Mouse (Mus musculus) naive thymus-derived CD4-positive, alpha-beta T cell, adult 2 months (primary cell): Measurements from ENCODE around the gene Bik.

Experiments
- DNase-seq: peaks from one replicate; pipeline ENCODE4 v3.0.0-alpha.2; 2011; ENCODE audit warnings: low read depth

The Bik gene

DNA sequence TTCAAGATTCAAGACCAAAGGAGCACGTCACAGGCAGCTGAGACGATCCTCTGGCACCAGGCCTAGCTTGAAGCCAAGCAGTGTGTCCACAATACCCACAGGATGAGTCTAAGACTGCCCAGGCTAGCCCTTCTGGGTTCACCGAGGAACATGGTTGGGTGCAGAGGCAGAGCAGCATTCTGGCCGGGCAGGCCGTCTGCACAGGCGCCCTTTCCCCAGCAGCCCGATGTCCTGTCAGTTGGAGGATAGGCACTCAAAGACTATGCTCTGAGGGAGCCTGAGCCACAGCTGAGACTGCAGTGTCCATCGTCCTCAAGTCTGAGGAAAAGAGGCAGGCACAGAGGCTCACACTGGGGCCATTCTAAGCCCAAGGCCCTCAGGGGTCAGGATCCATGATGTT, 20.5 kb downstream of the Bik start:
- no peak for DNase-seq

DNA sequence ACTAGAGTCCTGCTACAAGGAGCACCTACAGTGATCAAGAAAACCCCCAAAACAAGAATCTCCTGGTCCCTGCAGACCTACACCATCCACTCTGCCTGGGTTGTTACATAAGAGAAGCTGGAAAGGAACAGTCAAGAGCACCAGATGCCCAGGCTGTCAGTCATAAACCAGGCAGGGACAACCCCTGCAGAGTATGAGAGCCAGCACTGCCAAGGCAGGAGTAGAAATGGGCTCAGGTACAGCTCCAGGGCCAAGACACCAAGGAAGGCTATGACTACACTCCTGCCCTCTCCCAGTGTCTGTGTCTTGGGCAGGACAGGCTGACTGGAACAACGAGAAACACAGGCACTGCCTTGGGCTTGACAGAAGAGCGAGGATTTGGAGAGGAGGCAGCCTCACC, 23.5 kb downstream of the Bik start:
- no peak for DNase-seq

DNA sequence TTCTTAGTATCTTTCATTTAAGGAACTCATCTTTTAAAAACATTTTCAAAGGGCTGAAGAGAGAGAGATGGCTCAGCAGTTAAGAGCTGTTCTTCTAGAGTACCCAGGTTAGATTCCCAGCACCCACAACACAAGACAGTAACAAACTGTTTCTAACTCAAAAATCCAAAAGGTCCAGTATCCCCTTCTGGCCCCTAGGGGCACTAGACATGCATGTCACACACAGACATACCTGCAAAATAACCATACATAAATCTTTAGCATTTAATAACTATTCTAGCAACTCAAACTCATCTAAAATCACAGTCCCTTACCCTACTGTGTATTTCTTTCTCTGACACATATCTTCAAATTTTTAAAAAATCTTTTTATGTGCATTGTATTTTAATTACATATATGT, 27.2 kb downstream of the Bik start:
- DNase-seq = peak; percentile 51

DNA sequence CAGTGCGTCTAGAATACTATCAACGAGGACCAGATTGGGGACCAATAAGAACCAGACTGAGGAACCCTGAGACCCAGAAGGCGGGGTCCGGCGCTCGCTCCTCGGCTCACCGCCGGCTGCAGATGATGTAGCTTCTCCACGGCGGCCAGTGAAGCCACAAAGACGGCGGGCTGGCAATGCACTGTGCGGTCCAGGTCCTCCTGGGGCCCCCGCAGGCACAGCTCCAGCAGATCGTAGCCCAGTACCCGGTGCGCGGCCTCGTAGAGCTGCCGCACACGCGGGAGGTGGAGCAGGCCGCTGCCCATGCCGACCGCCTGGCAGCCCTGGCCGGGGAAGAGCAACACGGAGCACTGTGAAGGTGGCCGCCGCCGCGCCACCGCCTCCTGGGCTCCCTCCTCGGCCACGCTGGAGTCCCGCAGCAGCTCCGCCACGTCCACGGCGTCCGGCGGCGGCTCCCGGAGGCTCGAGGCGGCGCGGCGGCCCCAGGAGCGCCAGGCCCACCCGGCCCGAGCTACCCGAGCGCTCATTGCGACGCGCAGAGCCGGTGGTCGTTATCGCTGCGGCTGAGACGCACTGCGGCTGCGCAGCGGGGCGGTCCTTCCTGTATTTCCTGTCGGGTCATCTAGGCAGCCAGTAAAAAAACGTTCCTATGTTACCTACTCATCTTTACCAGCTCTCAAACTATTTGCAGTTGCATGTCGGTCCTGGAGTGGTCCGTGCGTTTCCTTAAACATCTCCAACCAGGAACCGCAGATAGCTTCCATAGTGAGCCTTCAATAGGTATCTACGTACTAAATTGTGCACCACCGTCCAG, 28.7 kb downstream of the Bik start:
- peak; percentile 91 for DNase-seq

DNA sequence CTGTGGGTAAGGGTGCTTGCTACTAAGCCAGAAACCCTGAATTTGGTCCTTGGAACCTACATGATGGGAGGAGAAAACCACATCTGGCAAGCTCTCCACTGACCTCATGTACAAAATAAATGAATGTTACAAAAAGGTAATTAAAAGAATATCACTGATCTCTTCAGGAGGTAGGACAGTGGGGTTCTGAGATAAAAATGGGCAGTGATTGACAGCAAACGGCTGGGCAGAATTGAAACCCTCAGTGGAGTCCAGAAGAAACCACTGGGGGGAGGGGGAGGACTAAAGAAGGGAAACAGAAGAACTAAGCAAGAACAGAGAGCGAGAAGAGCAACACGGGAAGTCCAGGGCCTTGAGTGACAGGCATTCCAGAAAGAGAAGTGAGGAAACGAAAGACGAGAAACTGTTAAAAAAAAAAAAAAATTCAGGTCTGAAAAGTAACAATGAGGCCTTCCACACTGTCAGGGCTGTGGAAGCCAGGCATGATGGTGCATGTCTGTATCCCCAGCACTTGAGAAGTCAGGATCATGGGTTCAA, 34.3 kb downstream of the Bik start:
- no peak for DNase-seq

DNA sequence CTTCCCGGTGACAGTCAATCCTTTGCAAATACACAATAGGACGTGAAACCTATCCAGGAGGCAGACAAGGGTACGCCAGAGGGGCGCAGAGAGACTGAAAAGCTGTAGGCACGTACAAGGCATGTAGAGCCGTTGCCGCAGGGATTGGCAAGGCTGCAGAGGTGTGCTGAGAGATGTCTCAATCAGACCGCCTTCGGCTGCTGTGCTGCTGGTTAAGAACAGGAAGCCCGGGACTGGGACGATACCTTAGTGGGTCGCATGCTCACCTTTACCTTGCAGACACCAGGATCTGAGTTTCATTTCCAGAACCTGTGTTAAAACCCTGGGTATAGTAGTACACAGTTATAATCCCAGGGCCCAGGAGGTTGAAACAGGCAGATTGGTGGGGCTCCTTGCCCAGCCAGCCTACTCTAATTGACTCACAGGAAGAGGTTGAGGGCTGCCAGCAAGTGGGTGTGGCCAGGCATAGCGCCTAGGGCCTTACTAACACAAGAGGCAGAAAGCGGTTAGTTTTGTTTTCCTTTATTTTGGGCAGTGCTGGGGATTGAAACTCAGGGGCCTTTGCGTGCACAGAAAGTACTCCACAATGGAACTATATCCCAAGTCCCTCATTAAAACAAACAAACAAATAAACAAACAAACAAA, 36.1 kb downstream of the Bik start:
- DNase-seq = peak; percentile 89

DNA sequence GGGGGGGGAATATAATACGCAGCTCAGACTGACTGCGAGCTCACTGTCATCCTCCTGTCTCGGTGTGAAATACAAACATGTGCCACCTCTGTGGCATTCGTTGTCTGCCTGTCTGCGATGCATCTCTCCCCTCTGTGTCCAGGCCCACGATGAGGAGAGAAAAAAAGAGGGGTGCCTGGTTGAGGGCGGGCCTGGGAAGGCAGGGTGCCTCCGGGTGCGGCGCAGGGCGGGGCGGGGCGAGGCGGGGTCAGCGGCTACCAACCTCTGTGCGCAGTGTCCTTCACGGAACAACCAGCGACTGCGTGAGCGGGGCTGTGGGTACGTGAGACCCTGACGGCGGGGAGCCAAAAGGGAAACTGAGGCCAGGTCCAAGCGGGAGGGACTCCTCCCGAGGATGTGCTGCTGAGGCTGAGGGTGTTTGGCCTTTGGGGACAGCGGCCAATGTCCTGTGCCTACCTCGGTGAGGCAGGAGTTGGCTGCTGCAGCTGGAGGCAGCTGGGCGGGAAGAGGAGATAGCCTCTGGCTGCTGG, 36.7 kb downstream of the Bik start, which contains the start of the genes Tspo and Mcat:
Gene Tspo (plus strand): TSS at position 266 of the 530 bp plus-strand sequence.
Gene Mcat (minus strand): TSS at position 461 of the 530 bp plus-strand sequence.
- DNase-seq = peak; percentile 77

DNA sequence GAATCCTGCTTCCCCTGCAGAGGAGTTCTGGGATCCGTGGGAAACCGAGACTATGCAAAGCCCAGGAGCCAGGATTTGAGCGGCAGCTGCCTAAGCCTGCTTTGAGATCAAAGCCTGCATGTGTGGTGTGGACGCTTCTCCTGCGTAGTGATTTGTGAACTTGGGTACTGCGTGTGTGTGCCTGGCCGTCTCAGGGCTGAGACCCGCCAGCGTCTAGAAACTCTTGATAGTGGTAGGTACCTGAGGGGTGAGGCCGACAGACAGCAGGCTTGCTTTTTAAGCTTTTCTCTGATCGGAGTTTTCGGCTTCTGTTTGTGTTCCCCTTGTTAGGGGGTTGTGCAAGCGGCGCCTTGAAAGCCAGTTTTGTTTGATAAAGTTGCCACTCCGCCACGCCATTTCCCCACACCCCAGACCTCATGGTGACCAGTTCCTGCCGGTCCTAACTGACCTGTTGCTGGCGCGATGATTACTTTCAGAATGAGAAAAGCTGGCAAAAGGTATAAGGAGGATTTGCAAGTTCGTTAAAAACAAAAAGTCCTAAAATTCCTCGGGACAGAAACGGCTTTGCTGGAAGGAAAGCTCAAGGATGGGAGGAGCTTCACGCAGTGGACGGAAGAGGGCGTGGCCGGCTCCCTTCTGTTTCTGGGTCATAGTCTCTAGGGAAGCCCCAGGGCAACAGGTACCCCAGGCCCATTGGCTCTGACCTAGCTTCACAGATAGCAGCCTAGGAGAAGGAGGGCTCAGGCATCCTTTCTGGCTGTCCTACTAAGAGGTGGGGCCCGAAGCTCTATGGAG, 37.4 kb downstream of the Bik start:
- peak; percentile 61 for DNase-seq

DNA sequence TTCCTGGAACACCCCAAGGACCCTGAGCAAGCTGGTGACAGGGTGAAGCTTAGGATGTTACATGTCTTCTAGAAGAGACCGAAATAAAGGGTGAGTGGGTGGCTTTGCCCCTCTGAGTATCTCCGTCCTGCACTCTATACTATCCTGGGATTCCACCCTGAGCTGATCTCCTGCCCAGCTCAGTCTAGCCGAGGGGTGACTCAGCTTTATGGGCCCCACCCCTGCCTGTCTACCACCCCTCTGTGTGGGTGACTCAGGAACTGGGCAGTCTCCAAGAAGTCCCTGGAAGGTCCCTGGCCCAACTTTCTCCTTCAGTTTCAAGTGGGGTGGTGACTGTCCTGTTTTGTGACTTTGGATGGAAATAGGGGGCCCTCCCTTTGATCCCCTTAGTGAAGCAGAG, 38.8 kb downstream of the Bik start:
- DNase-seq = no peak

DNA sequence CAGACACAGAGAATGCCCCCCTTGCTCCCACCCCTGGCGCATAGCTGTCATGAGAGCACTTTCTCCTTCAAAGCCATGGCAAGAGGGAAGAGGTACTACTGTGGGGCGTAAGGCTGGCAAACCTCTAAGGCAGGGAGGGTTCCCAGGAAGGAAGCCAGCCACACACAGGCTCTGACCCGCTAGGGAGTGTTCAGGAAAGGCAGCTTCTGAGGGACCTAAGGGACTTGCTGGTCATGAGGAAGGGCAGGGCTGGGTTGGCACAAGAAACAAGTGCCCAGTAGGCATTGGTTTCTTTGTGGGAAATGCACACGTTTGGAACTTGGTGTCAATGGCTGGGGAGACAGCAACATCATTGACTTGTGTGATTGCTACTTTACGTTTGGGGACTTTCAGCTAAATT, 39.3 kb downstream of the Bik start:
- no peak for DNase-seq

DNA sequence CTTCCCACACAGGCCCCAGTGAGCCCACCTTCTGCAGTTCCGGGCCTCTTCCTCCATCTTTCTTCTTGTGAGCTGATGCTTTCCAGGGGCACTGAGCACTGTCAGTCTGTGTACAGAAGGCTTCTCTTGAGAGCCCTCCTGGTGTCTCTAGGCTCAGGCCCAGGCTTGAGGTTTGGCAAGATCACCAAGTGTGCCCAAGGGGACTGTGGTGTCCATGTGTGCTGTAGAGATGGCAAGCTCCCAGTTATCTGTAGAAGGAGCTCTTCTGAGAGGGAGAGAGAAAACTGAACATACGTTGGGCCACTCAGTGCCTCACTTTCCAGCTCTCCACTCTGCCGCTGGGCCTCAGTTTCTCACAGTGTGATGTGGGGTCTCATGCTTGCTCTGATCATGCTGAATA, 41.1 kb downstream of the Bik start:
- DNase-seq = no peak

DNA sequence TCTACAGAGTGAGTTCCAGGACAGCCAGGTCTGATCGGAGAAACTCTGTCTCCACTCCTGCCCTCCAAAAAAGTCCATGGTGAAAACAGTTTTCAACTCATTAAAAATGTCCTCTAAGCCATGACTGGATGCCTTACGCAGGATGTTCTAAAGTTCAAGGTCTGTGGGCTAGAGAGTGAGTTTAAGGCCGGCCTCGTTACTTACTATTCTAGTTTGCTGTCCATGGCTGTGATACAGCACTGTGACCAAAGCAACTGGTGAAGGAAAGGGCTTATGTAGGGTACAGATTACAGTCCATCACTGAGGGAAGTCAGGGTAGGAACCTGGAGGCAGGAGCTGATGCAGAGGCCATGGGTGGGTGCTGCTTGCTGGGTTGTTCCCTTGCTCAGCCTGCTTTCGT, 41.9 kb downstream of the Bik start:
- no peak for DNase-seq

DNA sequence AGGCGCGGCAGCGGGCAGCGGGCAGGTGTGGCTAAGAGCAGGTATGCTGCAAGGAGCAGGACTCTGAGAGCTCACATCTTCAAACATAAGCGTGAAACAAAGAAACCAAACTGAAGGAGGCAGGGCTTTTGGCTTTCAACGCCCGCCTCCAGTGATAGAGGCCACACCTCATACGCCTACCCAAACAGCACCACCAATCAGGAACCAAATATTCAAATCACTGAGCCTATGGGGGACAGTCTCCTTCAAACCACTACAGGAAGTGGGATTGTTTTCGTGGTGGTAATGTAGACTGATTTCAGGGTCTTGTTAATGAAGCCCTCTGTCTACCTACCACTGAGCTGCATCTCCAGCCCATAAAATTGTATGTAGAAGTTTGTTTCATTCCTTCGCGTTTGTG, 43.0 kb downstream of the Bik start:
- peak; percentile 38 for DNase-seq

DNA sequence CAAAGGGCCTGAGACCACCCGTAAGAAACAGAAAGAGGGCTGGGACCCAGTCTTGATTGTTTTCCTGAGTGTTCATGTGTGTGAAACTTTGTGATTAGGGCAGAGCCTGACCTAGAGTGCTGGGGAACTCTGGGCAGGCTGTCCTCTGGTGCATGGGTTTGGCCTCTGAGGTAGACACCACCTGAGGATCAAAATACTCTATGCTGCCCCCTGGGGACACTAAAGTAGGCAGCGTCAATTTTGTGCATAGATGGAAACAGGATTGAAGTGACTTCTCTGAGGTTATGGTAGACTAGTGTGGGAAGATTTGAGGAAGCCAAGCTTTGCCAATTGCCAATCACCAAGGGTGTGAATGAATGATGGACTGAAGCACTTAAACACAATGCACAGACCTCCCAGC, 44.0 kb downstream of the Bik start:
- DNase-seq = peak; percentile 70

DNA sequence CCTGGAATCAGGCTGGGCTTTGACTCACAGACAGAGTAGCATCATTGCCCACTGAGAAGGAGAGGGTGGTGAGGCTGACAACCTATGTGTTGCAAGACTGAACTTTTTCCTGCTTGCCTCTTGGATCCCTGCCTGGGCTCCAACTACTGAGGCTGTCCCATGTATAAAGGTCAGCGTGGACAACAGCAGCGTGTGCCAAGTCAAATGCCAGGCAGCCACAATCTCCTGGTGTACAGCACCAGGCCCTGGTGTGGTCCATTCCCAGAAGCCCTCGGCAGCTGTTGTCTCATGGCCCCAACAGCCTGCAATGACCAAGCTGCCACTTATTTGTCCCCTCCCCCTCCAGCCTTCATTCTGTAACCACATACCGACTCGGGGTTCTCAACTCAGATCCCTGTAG, 45.0 kb downstream of the Bik start:
- no peak for DNase-seq

DNA sequence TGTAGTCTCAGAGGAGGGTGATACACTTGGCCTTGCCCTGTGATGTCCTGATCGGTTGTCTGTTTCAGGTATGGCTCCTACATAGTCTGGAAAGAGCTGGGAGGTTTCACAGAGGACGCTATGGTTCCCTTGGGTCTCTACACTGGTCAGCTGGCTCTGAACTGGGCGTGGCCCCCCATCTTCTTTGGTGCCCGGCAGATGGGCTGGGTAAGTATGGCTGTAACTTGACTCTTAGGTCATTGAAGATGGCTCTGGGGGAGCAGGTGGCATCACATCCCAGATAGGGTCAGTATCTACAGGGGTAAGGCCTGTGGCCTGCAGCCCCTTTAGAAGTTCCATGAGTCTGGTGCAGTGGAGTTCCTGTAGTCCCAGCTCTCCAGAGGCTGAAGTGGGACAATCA, 45.5 kb downstream of the Bik start:
- no peak for DNase-seq

DNA sequence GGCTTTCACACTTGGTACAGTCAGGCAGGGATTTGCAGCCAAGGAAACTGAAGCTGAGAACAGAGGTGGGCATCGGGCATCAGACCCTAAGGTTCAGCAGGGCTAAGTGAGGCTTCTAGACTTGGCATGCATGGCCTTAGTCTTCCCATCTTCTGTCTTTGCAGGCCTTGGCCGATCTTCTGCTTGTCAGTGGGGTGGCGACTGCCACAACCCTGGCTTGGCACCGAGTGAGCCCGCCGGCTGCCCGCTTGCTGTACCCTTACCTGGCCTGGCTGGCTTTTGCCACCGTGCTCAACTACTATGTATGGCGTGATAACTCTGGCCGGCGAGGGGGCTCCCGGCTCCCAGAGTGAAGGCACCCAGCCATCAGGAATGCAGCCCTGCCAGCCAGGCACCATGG, 46.9 kb downstream of the Bik start:
- DNase-seq = no peak

DNA sequence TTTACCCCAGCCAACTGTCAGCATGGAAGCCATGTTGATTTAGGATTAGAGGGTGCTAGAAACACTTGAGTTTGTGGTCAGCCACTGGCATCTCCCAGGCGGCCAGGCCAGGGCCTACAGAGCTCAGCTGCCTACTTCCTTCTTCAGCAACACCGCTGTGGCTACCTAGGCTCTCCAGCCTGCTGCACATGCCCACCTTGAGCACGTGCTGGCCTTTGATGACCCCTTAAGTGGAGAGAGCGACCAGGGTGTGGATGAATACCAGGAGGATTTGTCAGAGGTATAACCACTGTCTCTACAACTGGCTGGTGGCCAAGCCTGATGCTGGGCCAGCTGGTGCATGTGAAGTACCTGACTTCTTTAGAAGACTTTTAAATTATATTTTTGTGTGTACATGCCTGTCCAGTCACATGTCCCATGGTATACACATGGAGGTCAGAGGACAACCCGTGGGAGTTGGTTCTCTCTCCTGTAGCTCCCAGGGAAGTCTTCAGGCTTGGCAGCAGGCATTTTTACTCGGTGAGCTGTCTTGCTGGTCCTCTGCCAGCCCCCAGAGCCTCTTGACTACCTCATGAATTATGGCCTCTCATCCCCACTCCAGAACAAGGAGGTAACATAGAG, 48.2 kb downstream of the Bik start:
- no peak for DNase-seq

DNA sequence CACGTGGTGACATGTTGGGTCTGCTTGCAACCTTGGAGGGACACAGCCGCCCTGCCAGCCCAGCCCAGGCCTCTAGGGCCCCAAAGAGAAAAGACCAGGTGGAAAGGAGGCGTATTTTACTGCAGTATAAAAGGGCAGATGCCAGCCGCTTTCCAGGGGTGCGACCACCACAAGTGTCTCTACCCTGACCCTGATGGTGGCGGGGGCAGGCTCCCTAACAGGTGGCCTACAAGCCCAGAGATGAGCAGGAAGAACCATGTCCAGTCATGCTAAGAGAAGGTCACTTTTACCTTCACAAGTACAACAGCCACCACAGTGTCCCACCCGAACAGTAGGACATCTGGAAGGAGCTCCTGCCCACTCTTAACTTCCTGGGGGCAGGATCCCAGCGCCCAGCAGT, 48.9 kb downstream of the Bik start:
- DNase-seq = no peak

DNA sequence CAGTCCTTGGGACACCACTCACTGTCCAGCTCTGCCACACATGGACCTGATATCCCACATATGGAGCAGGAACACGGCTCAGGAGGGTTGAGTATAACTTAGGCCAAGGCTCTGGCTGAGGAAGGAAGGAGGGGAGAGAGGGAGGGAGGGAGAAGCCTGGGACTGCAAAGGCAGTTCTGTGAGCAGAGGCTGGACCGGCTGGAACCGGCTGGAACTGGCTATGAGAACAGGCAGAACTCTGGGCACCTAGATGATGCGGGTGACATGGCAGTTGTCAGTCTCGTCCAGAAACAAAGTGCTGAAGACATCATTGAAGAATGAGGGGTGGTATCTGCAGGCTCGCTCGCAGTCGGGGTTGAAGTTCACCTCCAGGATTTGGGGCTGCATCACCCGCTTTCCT, 50.0 kb downstream of the Bik start:
- DNase-seq = no peak

DNA sequence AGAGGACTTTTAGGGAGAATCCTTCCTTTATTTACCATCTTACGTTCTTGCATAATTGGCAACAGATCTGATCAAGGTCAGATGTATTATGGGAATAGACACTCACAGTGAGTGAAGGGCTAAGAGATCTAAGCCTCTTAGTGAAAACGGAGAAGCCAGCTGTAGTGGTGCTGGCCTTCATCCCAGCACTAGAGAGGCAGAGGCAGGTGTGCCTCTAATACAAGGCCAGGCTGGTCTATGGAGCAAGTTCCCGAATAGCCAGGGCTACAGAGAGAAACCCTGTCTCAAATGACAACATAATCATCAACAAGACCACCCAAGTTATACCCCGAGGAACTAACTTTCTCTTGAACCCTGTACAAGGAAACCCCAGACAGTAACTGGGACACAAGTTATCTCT, 56.3 kb downstream of the Bik start:
- no peak for DNase-seq
